Mouse (Mus musculus): ENCODE results near the gene Dync1i1. TPM values are rescaled to one million over a fixed set of nuclear protein-coding genes. Genes with fewer than 3 reads are reported as not detected.
"Not testable (repeated sequence)": the region's sequence is repeated elsewhere in the genome, so short reads cannot be mapped to it uniquely, and the experiment has no call there.

Gene Dync1i1
- total RNA-seq (2021) = 100 to 1,000 TPM; 133 to 144 TPM

- DNase-seq (ENCODE audit: extremely low spot score in 1 of 2, low spot score in 1 of 2) = peak; percentile 48 to 62
Observed at GRCm38 (mm10) chr6:5725611-5726236, at the start of gene Dync1i1. TSS of gene Dync1i1 (plus strand) at chr6:5725639.

GRCm38 (mm10) chr6:5679738-5680137 is 45.7 kb upstream of the Dync1i1 start:
- no peak for DNase-seq (ENCODE audit: extremely low spot score in 1 of 2, low spot score in 1 of 2)

GRCm38 (mm10) chr6:5701826-5702225 is 23.6 kb upstream of the Dync1i1 start:
- DNase-seq (ENCODE audit: extremely low spot score in 1 of 2, low spot score in 1 of 2) = no peak

- not testable (repeated sequence) for DNase-seq (ENCODE audit: extremely low spot score in 1 of 2, low spot score in 1 of 2)
Observed at GRCm38 (mm10) chr6:5707894-5708293, 17.5 kb upstream of the Dync1i1 start.

GRCm38 (mm10) chr6:5710063-5710605 is 15.3 kb upstream of the Dync1i1 start:
- DNase-seq (ENCODE audit: extremely low spot score in 1 of 2, low spot score in 1 of 2) = no peak

GRCm38 (mm10) chr6:5712620-5713019 is 12.8 kb upstream of the Dync1i1 start:
- DNase-seq (ENCODE audit: extremely low spot score in 1 of 2, low spot score in 1 of 2) = no peak

GRCm38 (mm10) chr6:5715101-5715618 is 10.3 kb upstream of the Dync1i1 start:
- no peak for DNase-seq (ENCODE audit: extremely low spot score in 1 of 2, low spot score in 1 of 2)

GRCm38 (mm10) chr6:5718955-5719354 is 6.5 kb upstream of the Dync1i1 start:
- no peak for DNase-seq (ENCODE audit: extremely low spot score in 1 of 2, low spot score in 1 of 2)

GRCm38 (mm10) chr6:5720716-5721115 is 4.7 kb upstream of the Dync1i1 start:
- DNase-seq (ENCODE audit: extremely low spot score in 1 of 2, low spot score in 1 of 2) = not testable (repeated sequence)

- no peak for DNase-seq (ENCODE audit: extremely low spot score in 1 of 2, low spot score in 1 of 2)
Observed at GRCm38 (mm10) chr6:5723986-5724385, 1.5 kb upstream of the Dync1i1 start.

- peak in 1 of 2 experiments; percentile 14 for DNase-seq (ENCODE audit: extremely low spot score in 1 of 2, low spot score in 1 of 2)
Observed at GRCm38 (mm10) chr6:5726237-5726670, 815 bp downstream of the Dync1i1 start.

- DNase-seq (ENCODE audit: extremely low spot score in 1 of 2, low spot score in 1 of 2) = no peak
Observed at GRCm38 (mm10) chr6:5733217-5733616, 7.8 kb downstream of the Dync1i1 start.

- no peak for DNase-seq (ENCODE audit: extremely low spot score in 1 of 2, low spot score in 1 of 2)
Observed at GRCm38 (mm10) chr6:5734398-5734797, 9.0 kb downstream of the Dync1i1 start.

GRCm38 (mm10) chr6:5734862-5735261 is 9.4 kb downstream of the Dync1i1 start:
- no peak for DNase-seq (ENCODE audit: extremely low spot score in 1 of 2, low spot score in 1 of 2)

- no peak for DNase-seq (ENCODE audit: extremely low spot score in 1 of 2, low spot score in 1 of 2)
Observed at GRCm38 (mm10) chr6:5739711-5740110, 14.3 kb downstream of the Dync1i1 start.

GRCm38 (mm10) chr6:5741395-5742032 is 16.1 kb downstream of the Dync1i1 start:
- no peak for DNase-seq (ENCODE audit: extremely low spot score in 1 of 2, low spot score in 1 of 2)

GRCm38 (mm10) chr6:5750079-5750711 is 24.8 kb downstream of the Dync1i1 start:
- no peak for DNase-seq (ENCODE audit: extremely low spot score in 1 of 2, low spot score in 1 of 2)

- peak in 1 of 2 experiments; percentile 49 for DNase-seq (ENCODE audit: extremely low spot score in 1 of 2, low spot score in 1 of 2)
Observed at GRCm38 (mm10) chr6:5752128-5752527, 26.7 kb downstream of the Dync1i1 start.

- no peak for DNase-seq (ENCODE audit: extremely low spot score in 1 of 2, low spot score in 1 of 2)
Observed at GRCm38 (mm10) chr6:5752617-5753016, 27.2 kb downstream of the Dync1i1 start.

- no peak for DNase-seq (ENCODE audit: extremely low spot score in 1 of 2, low spot score in 1 of 2)
Observed at GRCm38 (mm10) chr6:5756509-5757130, 31.2 kb downstream of the Dync1i1 start.

GRCm38 (mm10) chr6:5762943-5763342 is 37.5 kb downstream of the Dync1i1 start:
- no peak for DNase-seq (ENCODE audit: extremely low spot score in 1 of 2, low spot score in 1 of 2)

All from layer of hippocampus, postnatal 25 days (tissue).